Mouse (Mus musculus): ENCODE data around the gene Arhgef10l.

DNA sequence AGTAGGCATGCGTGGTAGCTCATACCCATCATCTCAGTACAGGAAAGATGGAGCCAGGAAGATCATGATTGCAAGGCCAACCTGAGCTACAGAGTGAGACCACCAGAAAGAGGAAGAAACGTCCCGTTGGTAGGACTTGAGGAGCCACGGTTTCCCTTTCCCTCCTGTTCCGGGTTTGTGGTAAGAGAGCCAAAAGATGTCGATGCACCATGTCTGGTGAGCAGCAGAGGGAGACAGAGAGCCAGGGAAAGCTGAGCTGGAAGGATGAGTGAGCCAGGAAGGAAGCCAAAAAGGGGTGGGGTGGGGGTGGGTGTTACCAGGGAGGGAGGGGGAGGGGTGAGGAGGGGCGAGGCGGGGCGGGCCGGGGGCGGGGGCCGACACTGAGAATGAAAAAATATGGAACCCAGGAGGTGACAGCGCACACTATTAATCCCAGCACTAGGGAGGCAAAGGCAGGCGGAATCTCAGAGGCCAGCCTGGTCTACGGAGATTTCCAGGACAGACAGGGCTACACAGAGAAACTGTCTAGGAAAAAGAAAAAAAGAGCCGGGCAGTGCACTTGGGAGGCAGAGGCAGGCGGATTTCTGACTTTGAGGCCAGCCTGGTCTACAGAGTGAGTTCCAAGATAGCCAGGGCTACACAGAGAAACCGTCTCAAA lies 14.0 kb upstream of the Arhgef10l start:
- no peak for TF ChIP-seq POLR2A (IDR thresholded peaks at IDR 0.05; ENCODE audit: control insufficient read depth, extremely low read depth, insufficient read depth, low read length, poor library complexity)
- TF ChIP-seq CTCF (IDR thresholded peaks at IDR 0.05; ENCODE audit: borderline replicate concordance, control insufficient read depth, extremely low read depth, insufficient read depth, low read length, poor library complexity), result peak; percentile 66; the same call in 1 of the 2 replicates

Measured in thymus, adult 2 months (tissue).